Comparison of ENCODE assay signal across 11 mouse cellular contexts in the genomic region with DNA sequence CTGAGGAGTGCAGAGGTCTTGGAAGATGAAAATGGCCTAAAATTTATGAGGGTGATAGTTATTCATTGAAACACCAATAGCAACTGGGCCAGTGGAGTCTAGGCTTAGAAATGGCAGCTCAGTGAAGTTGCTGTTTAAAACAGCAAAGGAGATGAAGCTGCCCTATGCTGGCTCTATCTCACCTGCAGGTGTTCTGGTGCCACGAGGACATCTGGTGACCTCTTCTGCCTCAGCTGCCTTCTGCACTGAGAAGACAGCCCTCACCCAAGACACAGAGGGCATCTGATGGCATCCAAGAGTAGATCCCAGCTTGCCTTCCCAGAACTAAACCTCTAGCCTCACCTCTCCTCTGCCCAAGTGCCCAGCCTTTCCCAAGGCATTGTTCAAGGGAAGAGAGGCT.
"Had no signal": no experiment of that assay in that cellular context is flagged by ENCODE, and none has a peak within 500 bp of the region (broad histone marks: within the 10 kb centered on the region; RNA-seq: fewer than 3 reads in every experiment).

No protein-coding gene starts in this region.

- ATAC-seq: liver, embryonic 12.5 days; midbrain, embryonic 16.5 days had no signal

- DNase-seq: lung, adult 18-20 months; lung, embryonic 14.5 days; lung, postnatal 10 days; lung, postnatal 4 days; midbrain, embryonic 14.5 days; retina, postnatal 1 day; right cerebral cortex, adult 18-20 months; right cerebral cortex, postnatal 25 days; right cerebral cortex, postnatal 4 days had no signal
